Mouse (Mus musculus) liver, postnatal 0 days (tissue): Measurements from ENCODE around the gene Eif4g3. TPM values are rescaled to one million over a fixed set of nuclear protein-coding genes. Genes with fewer than 3 reads are reported as not detected.

Experiments used
- ATAC-seq: fragments of 200-750 bp; cut with Nextera tagmentation; 2 replicates; pipeline ENCODE4 v1.8.0; 2017; ENCODE audit warnings: mild to moderate bottlenecking, moderate library complexity
- DNase-seq: peaks from one replicate; pipeline ENCODE4 v3.0.0-alpha.2; 2016
- H3K27ac ChIP-seq: fragments of 300-500 bp; sonication (generic); 2 replicates; pipeline ENCODE4 v1.5.1; 2014; ENCODE audit warnings: antibody characterized with exemption, moderate library complexity, mild to moderate bottlenecking, low read depth
- H3K27me3 ChIP-seq: fragments of 300-500 bp; sonication (generic); 2 replicates; pipeline ENCODE4 v1.6.1; 2014; ENCODE audit warnings: low read length, control low read depth, mixed read lengths; ENCODE audit not compliant: insufficient read depth
- H3K36me3 ChIP-seq: fragments of 300-500 bp; sonication (generic); replicated peaks from 2 replicates; pipeline ENCODE4 v1.6.1; 2014; ENCODE audit warnings: mild to moderate bottlenecking, control low read depth, low read length, moderate library complexity, mixed read lengths; ENCODE audit not compliant: insufficient read depth
- H3K4me1 ChIP-seq: fragments of 300-500 bp; sonication (generic); 2 replicates; pipeline ENCODE4 v1.6.1; 2014; ENCODE audit warnings: antibody characterized with exemption, mild to moderate bottlenecking, control low read depth; ENCODE audit not compliant: insufficient read depth
- H3K4me2 ChIP-seq: fragments of 300-500 bp; sonication (generic); 2 replicates; pipeline ENCODE4 v1.6.1; 2014; ENCODE audit warnings: low read depth, mild to moderate bottlenecking, low read length, moderate library complexity, mixed read lengths
- H3K4me3 ChIP-seq: fragments of 300-500 bp; sonication (generic); 2 replicates; pipeline ENCODE4 v1.5.1; 2014; ENCODE audit warnings: low read depth, low read length
- H3K9ac ChIP-seq: fragments of 300-500 bp; sonication (generic); replicated peaks from 2 replicates; pipeline ENCODE4 v1.6.1; 2014; ENCODE audit warnings: mild to moderate bottlenecking, moderate library complexity
- H3K9me3 ChIP-seq: fragments of 300-500 bp; sonication (generic); 2 replicates; pipeline ENCODE4 v1.6.1; 2016; ENCODE audit warnings: mild to moderate bottlenecking, control low read depth, low read length, mixed read lengths
- CTCF ChIP-seq: sonication (generic); IDR thresholded peaks from 2 replicates; pipeline ENCODE4 v1.5.1; 2016; ENCODE audit warnings: antibody characterized with exemption, low read depth
- EP300 ChIP-seq: IDR thresholded peaks from 2 replicates; pipeline ENCODE4 v1.6.1; 2016; ENCODE audit warnings: antibody characterized with exemption, low read depth, mild to moderate bottlenecking
- WGBS: fragments of 180-500 bp; shearing (Covaris S2); extraction: QIAGEN DNeasy Blood & Tissue Kit; methylation state at CpG from one replicate; pipeline ENCODE4 v1.1.7; 2014; ENCODE audit not compliant: insufficient replicate concordance; 5-methylcytosine and 5-hydroxymethylcytosine counted together
- polyA plus RNA-seq: library from polyadenylated mRNA; unstranded; fragments of >200 nt; fragmentation: Nextera tagmentation; extraction: Ambion mirVana; gene quantifications from 2 replicates; pipeline ENCODE4 v1.2.1, GENCODE M21; 2015

Gene Eif4g3
- polyA plus RNA-seq, 1 experiment from 2014 or later, result 5.8 TPM

- TF ChIP-seq EP300 (no peak), CTCF (no peak)
- no peak overlapping the region for H3K4me2 ChIP-seq
- WGBS, result 90% methylated on average over 7 of the region's 7 CpGs
- no peak overlapping the region for H3K4me3 ChIP-seq
- no peak overlapping the region for H3K27ac ChIP-seq
- H3K9me3 ChIP-seq, result no peaks in the 10 kb centered on the region
- no peak overlapping the region for H3K9ac ChIP-seq
- H3K4me1 ChIP-seq, result no peaks in the 10 kb centered on the region
- H3K27me3 ChIP-seq, result no peaks in the 10 kb centered on the region
- no peak for DNase-seq
- H3K36me3 ChIP-seq, result peaks cover 18% of the 10 kb centered on the region
- no peak for ATAC-seq
Measured at GRCm38 (mm10) chr4:138141358-138141757, 148.5 kb downstream of the Eif4g3 start.

- no peak for ATAC-seq
- 79% methylated on average over 8 of the region's 8 CpGs for WGBS
- Histone ChIP-seq H3K27ac (no peak overlapping the region), H3K9ac (no peak overlapping the region), H3K4me3 (no peak overlapping the region), H3K4me2 (no peak overlapping the region), H3K4me1 (no peaks in the 10 kb centered on the region; the same call in 1 of the 2 replicates), H3K36me3 (peaks cover 28% of the 10 kb centered on the region), H3K9me3 (no peaks in the 10 kb centered on the region), H3K27me3 (no peaks in the 10 kb centered on the region)
- TF ChIP-seq CTCF (no peak), EP300 (no peak)
- DNase-seq, result no peak
Measured at GRCm38 (mm10) chr4:138147176-138147575, 154.4 kb downstream of the Eif4g3 start.

- WGBS, result 68% methylated on average over 4 of the region's 4 CpGs
- no peak overlapping the region for H3K9ac ChIP-seq
- peaks cover 37% of the 10 kb centered on the region for H3K36me3 ChIP-seq
- H3K4me3 ChIP-seq, result no peak overlapping the region
- no peak for ATAC-seq
- TF ChIP-seq EP300, result no peak
- no peak for TF ChIP-seq CTCF
- H3K9me3 ChIP-seq, result no peaks in the 10 kb centered on the region
- H3K4me1 ChIP-seq, result no peaks in the 10 kb centered on the region; the same call in 1 of the 2 replicates
- no peak for DNase-seq
- no peak overlapping the region for H3K27ac ChIP-seq
- H3K4me2 ChIP-seq, result no peak overlapping the region
- H3K27me3 ChIP-seq, result no peaks in the 10 kb centered on the region
Measured at GRCm38 (mm10) chr4:138149977-138150376, 157.2 kb downstream of the Eif4g3 start.

GRCm38 (mm10) chr4:138151226-138151625, 158.4 kb downstream of the Eif4g3 start:
- DNase-seq (no peak), ATAC-seq (no peak)
- no peak for TF ChIP-seq CTCF
- TF ChIP-seq EP300, result no peak
- peaks cover 37% of the 10 kb centered on the region for H3K36me3 ChIP-seq
- no peaks in the 10 kb centered on the region for H3K27me3 ChIP-seq
- no peak overlapping the region for H3K4me2 ChIP-seq
- no peaks in the 10 kb centered on the region; the same call in 1 of the 2 replicates for H3K4me1 ChIP-seq
- 87% methylated on average over 9 of the region's 9 CpGs for WGBS
- H3K9ac ChIP-seq, result no peak overlapping the region
- H3K9me3 ChIP-seq, result no peaks in the 10 kb centered on the region
- no peak overlapping the region for H3K4me3 ChIP-seq
- no peak overlapping the region for H3K27ac ChIP-seq

GRCm38 (mm10) chr4:138153980-138154379, 161.2 kb downstream of the Eif4g3 start:
- Histone ChIP-seq H3K4me2 (no peak overlapping the region), H3K4me1 (no peaks in the 10 kb centered on the region; the same call in 1 of the 2 replicates), H3K9me3 (no peaks in the 10 kb centered on the region), H3K4me3 (no peak overlapping the region), H3K9ac (no peak overlapping the region), H3K36me3 (peaks cover 55% of the 10 kb centered on the region), H3K27ac (no peak overlapping the region), H3K27me3 (no peaks in the 10 kb centered on the region)
- TF ChIP-seq CTCF (peak; percentile 78), EP300 (no peak)
- DNase-seq, result peak; percentile 55
- 49% methylated on average over 3 of the region's 3 CpGs for WGBS
- ATAC-seq, result no peak

- no peaks in the 10 kb centered on the region for H3K4me1 ChIP-seq
- no peak overlapping the region for H3K4me2 ChIP-seq
- TF ChIP-seq CTCF (no peak), EP300 (no peak)
- ATAC-seq (no peak), DNase-seq (no peak)
- H3K27me3 ChIP-seq, result no peaks in the 10 kb centered on the region
- no peak overlapping the region for H3K27ac ChIP-seq
- no peak overlapping the region for H3K4me3 ChIP-seq
- no peaks in the 10 kb centered on the region for H3K9me3 ChIP-seq
- H3K36me3 ChIP-seq, result peaks cover 64% of the 10 kb centered on the region
- WGBS, result 76% methylated on average over 5 of the region's 5 CpGs
- H3K9ac ChIP-seq, result no peak overlapping the region
Measured at GRCm38 (mm10) chr4:138160918-138161317, 168.1 kb downstream of the Eif4g3 start.

GRCm38 (mm10) chr4:138161550-138161949, 168.7 kb downstream of the Eif4g3 start:
- H3K27ac ChIP-seq, result no peak overlapping the region
- no peaks in the 10 kb centered on the region for H3K4me1 ChIP-seq
- H3K4me2 ChIP-seq, result no peak overlapping the region
- H3K9ac ChIP-seq, result no peak overlapping the region
- no peak for ATAC-seq
- no peak for DNase-seq
- peaks cover 63% of the 10 kb centered on the region for H3K36me3 ChIP-seq
- H3K9me3 ChIP-seq, result no peaks in the 10 kb centered on the region
- no peak overlapping the region for H3K4me3 ChIP-seq
- TF ChIP-seq EP300 (no peak), CTCF (no peak)
- WGBS, result 77% methylated on average over 3 of the region's 3 CpGs
- H3K27me3 ChIP-seq, result no peaks in the 10 kb centered on the region
